13 mouse cellular contexts compared by ENCODE assay signal in genomic region chr10:88330695-88331094, GRCm38 (mm10). TPM values are rescaled to one million over a fixed set of nuclear protein-coding genes. Genes with fewer than 3 reads are reported as not detected.
DNase-seq lines count a peak whose midpoint lies in the region; ATAC-seq and TF ChIP-seq lines count a peak whose summit lies in the region.
"Had no signal": no experiment of that assay in that cellular context is flagged by ENCODE, and none has a peak within 500 bp of the region (broad histone marks: within the 10 kb centered on the region; RNA-seq: fewer than 3 reads in every experiment).

No protein-coding gene starts in this region.

- H3K9ac ChIP-seq in heart, adult 2 months (ENCODE audit: low read depth, low read length) = no peak overlapping the region
- no peak overlapping the region for H3K9ac ChIP-seq in heart, embryonic 11.5 days (ENCODE audit: low read depth, low read length)
- H3K9ac ChIP-seq in lung, postnatal 0 days (replicated peaks; ENCODE audit: low read depth) = no peak overlapping the region
- H3K9ac ChIP-seq: heart, embryonic 13.5 days; limb, embryonic 12.5 days; neural tube, embryonic 13.5 days had no signal

- H3K27me3 ChIP-seq in heart, adult 2 months (ENCODE audit: control insufficient read depth, insufficient read depth, low read length) = no peaks in the 10 kb centered on the region
- H3K27me3 ChIP-seq in heart, embryonic 11.5 days (ENCODE audit: control insufficient read depth, insufficient read depth, low read length) = no peaks in the 10 kb centered on the region
- H3K27me3 ChIP-seq in lung, postnatal 0 days (replicated peaks; ENCODE audit: insufficient read depth, low read length) = no peaks in the 10 kb centered on the region
- H3K27me3 ChIP-seq: heart, embryonic 13.5 days; neural tube, embryonic 13.5 days had no signal

- no peak for TF ChIP-seq EP300 in heart, adult 2 months (IDR thresholded peaks at IDR 0.05; ENCODE audit: insufficient read depth, low read depth, low read length)
- no peak; the same call in 1 of the 2 replicates for TF ChIP-seq EP300 in lung, postnatal 0 days (IDR thresholded peaks at IDR 0.05)

- H3K79me2 ChIP-seq in heart, adult 2 months (replicated peaks; ENCODE audit: control insufficient read depth, insufficient read depth, low read length) = no peaks in the 10 kb centered on the region

- intact Hi-C loops in heart, adult 2 months (cut with DNase I) = no loop called here

- no peak for TF ChIP-seq POLR2A in heart, adult 2 months (IDR thresholded peaks at IDR 0.05; ENCODE audit: insufficient read depth, low read depth, low read length)

- H3K36me3 ChIP-seq in heart, adult 2 months (ENCODE audit: control insufficient read depth, insufficient read depth, low read length) = no peaks in the 10 kb centered on the region
- no peaks in the 10 kb centered on the region for H3K36me3 ChIP-seq in heart, embryonic 11.5 days (ENCODE audit: control insufficient read depth, insufficient read depth, low read length)
- 0 out of 2 replicates have a peak, but pooled peaks cover 3% of the 10 kb centered on the region for H3K36me3 ChIP-seq in lung, postnatal 0 days (ENCODE audit: insufficient read depth, low read length)
- H3K36me3 ChIP-seq: heart, embryonic 13.5 days; limb, embryonic 12.5 days; neural tube, embryonic 13.5 days had no signal

- H3K9me3 ChIP-seq in heart, embryonic 11.5 days (replicated peaks; ENCODE audit: control insufficient read depth, low read length) = no peaks in the 10 kb centered on the region
- H3K9me3 ChIP-seq in lung, postnatal 0 days (ENCODE audit: low read length) = no peaks in the 10 kb centered on the region
- H3K9me3 ChIP-seq: heart, embryonic 13.5 days; limb, embryonic 12.5 days; neural tube, embryonic 13.5 days had no signal

- TF ChIP-seq CTCF in heart, adult 2 months (IDR thresholded peaks at IDR 0.05) = peak; percentile 53
- TF ChIP-seq CTCF in lung, postnatal 0 days (IDR thresholded peaks at IDR 0.05) = peak; percentile 58

- ATAC-seq in heart, embryonic 11.5 days (replicated peaks; ENCODE audit: insufficient number of reproducible peaks, low FRiP score, low TSS enrichment) = no peak
- no peak for ATAC-seq in lung, postnatal 0 days
- peak; percentile 55 for ATAC-seq in common myeloid progenitor, adult 5-6 weeks (replicated peaks; ENCODE audit: low read depth, poor library complexity, severe bottlenecking)
- no peak for ATAC-seq in inflammation-experienced regulatory T-cells, adult 6 months

- no peak overlapping the region for H3K27ac ChIP-seq in heart, adult 2 months
- H3K27ac ChIP-seq in heart, embryonic 11.5 days (ENCODE audit: low read depth, low read length) = no peak overlapping the region
- H3K27ac ChIP-seq in lung, postnatal 0 days (ENCODE audit: low read length) = no peak overlapping the region
- H3K27ac ChIP-seq: heart, embryonic 13.5 days; limb, embryonic 12.5 days; neural tube, embryonic 13.5 days had no signal

- H3K4me2 ChIP-seq in heart, embryonic 11.5 days = no peak overlapping the region
- no peak overlapping the region for H3K4me2 ChIP-seq in lung, postnatal 0 days (replicated peaks; ENCODE audit: low read depth, low read length)
- H3K4me2 ChIP-seq: heart, embryonic 13.5 days; limb, embryonic 12.5 days; neural tube, embryonic 13.5 days had no signal

- DNase-seq in heart, adult 2 months = no peak
- peak; percentile 61 for DNase-seq in lung, postnatal 0 days (ENCODE audit: low spot score)
- no peak for DNase-seq in lung, adult 18-20 months
- DNase-seq in retina, postnatal 1 day = peak; percentile 47
- DNase-seq in urinary bladder, postnatal 14 days (ENCODE audit: low spot score) = no peak
- DNase-seq: cerebellum, postnatal 25 days; thymus, postnatal 36 days had no signal

- H3K4me1 ChIP-seq in heart, adult 2 months (ENCODE audit: control insufficient read depth, insufficient read depth, low read length) = peaks cover 1% of the 10 kb centered on the region; the same call in 1 of the 2 replicates
- no peaks in the 10 kb centered on the region for H3K4me1 ChIP-seq in heart, embryonic 11.5 days (ENCODE audit: control insufficient read depth, insufficient read depth, low read length)
- no peaks in the 10 kb centered on the region for H3K4me1 ChIP-seq in lung, postnatal 0 days (ENCODE audit: insufficient read depth, low read depth, low read length)
- H3K4me1 ChIP-seq: limb, embryonic 12.5 days; neural tube, embryonic 13.5 days had no signal

- H3K4me3 ChIP-seq in heart, adult 2 months = no peak overlapping the region
- H3K4me3 ChIP-seq in heart, embryonic 11.5 days (ENCODE audit: low read depth, low read length) = no peak overlapping the region
- no peak overlapping the region for H3K4me3 ChIP-seq in lung, postnatal 0 days (ENCODE audit: low read depth, low read length)
- H3K4me3 ChIP-seq: heart, embryonic 13.5 days; limb, embryonic 12.5 days; neural tube, embryonic 13.5 days had no signal

- 28% methylated on average over 5 of the region's 5 CpGs for WGBS in heart, adult 2 months
- 42% methylated on average over 5 of the region's 5 CpGs for WGBS in heart, embryonic 11.5 days (ENCODE audit: insufficient replicate concordance)
- 15% methylated on average over 5 of the region's 5 CpGs for WGBS in lung, postnatal 0 days

RNA-seq across cellular contexts. Expression of gene Dram1, which starts 48.2 kb away (rescaled TPM):
- 1 to 10 TPM; 3.7 to 4.5 TPM for total RNA-seq in heart, adult 2 months (2021)
- polyA plus RNA-seq in heart, adult 2 months (2012; rRNA removed) = 6.8 and 7.6 TPM in 2 replicates
- polyA plus RNA-seq in heart, embryonic 11.5 days (2014; fragmentation: Nextera tagmentation; extraction: Ambion mirVana) = 0.39 and 1.1 TPM in 2 replicates
- polyA plus RNA-seq in lung, postnatal 0 days (2015; fragmentation: Nextera tagmentation; extraction: Ambion mirVana) = 232 and 257 TPM in 2 replicates
- 4.2 and 7.4 TPM in 2 replicates for total RNA-seq in common myeloid progenitor, adult 5-6 weeks (2017)
- polyA plus RNA-seq in inflammation-experienced regulatory T-cells, adult 6 months (2017; shearing (Covaris generic)) = 1 to 10 TPM; 1.3 to 1.8 (median 1.7) TPM

RNA-seq across cellular contexts. Expression of gene Gnptab, which starts 48.2 kb away (rescaled TPM):
- 10 to 100 TPM; 24.3 to 27.6 TPM for total RNA-seq in heart, adult 2 months (2021)
- polyA plus RNA-seq in heart, adult 2 months (2012; rRNA removed) = 11.7 and 19.3 TPM in 2 replicates
- 8.3 and 8.9 TPM in 2 replicates for polyA plus RNA-seq in heart, embryonic 11.5 days (2014; fragmentation: Nextera tagmentation; extraction: Ambion mirVana)
- 9.9 and 10.2 TPM in 2 replicates for polyA plus RNA-seq in lung, postnatal 0 days (2015; fragmentation: Nextera tagmentation; extraction: Ambion mirVana)
- 53.2 and 68.3 TPM in 2 replicates for total RNA-seq in common myeloid progenitor, adult 5-6 weeks (2017)
- polyA plus RNA-seq in inflammation-experienced regulatory T-cells, adult 6 months (2017; shearing (Covaris generic)) = 1 to 10 TPM; 6.5 to 9.1 (median 6.8) TPM

Comparison
In these comparisons a context has a peak if more than half of its experiments do, and no peak if none do; other contexts are left out.
1. DNase-seq: peak in lung, postnatal 0 days (single experiment) and retina, postnatal 1 day (single experiment); none in heart, adult 2 months (0 of 2), lung, adult 18-20 months (0 of 2) and urinary bladder, postnatal 14 days (single experiment).
2. RNA of gene Dram1, which starts 48.2 kb away (polyA plus RNA-seq): 232 to 257 TPM in lung, postnatal 0 days; 6.8 to 7.6 TPM in heart, adult 2 months, 1.3 to 1.8 TPM in inflammation-experienced regulatory T-cells, adult 6 months and 0.39 to 1.1 TPM in heart, embryonic 11.5 days; every median in the first group is over 10 times any median in the second.